Mouse (Mus musculus): ENCODE data around the gene Snd1. TPM values are rescaled to one million over a fixed set of nuclear protein-coding genes. Genes with fewer than 3 reads are reported as not detected.
A peak's percentile ranks its signal among the peaks of the same experiment; 100 is the strongest.

Snd1 gene
- polyA plus RNA-seq, 1 experiment from 2014 or later: 69.2 TPM

DNA sequence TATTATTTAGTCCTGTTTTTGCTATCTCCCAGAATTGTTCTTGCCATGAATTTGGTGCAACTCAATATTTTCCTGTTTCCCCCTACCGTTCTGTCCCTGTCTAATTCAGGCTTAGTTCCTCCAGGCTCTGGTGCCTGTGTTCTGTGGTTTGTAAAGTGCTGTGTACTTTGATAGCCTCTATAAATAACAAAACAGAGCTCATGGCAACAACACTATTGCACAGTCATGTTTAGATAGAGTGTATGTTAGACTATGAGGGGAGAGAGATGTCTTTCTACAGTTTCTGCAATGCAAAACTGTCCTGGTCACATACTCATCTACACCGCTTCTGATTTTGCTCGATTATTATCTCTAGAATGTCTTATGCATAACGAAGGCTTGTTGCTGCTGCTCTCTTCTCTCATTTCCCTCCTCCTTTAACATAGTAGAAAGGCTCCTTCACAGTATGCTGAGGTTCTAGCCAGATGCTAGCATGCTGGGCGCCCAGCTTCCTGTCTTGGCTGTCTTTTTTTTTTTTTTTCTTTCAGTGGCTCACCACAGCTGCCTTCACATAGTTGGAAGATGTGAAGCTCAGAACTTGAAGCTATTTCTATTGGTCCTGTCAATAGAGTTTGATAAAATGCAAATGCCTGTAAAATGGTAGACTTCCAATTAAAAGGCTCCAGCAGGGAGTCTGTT is 113.7 kb downstream of the Snd1 start:
- peak; percentile 80 for DNase-seq (ENCODE audit: low spot score)

DNA sequence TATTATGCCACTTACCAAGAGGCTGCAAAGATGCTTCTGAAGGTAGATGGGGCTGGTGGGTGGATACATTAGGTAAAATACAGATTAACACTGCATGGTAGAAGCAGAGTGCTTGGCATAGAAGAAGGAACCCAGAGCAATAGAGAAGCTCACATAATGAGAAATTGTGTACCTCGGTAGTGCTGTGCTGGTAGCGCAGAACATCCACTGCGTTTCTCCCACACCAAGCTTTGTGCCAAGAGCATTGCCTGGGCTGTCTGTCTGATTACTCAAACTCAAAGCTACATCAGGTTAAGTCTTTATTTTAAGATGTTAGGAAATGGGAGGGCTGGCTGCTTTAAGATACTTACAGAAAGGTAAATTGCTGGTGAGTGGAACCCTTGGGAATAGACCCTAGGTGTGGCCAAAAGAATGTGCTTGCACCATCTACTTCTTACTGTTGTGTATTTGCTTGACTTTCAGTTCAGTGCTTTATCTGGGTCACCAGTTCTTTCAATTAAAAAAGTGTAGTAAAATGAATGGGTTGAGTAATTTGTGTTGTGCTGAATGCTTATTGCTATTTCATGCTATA is 117.5 kb downstream of the Snd1 start:
- DNase-seq (ENCODE audit: low spot score): no peak

DNA sequence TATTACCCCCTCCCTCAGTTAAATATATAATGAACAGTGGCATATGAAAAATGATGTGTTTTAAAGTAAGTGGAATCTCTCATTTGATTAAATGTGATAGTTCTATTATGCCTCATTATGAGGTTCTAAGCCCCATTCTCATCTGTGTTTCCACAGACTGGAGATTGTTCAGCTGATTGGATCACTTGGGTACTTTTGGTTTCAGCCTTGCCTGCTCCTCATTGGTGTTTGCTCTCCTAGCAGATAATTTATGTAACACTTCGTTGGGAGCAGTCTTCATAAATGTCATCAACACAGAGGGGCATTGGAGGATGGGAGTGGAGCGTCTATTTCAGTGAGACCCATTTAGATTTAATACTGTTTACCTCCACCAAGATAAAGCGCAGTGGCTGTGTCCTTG is 118.8 kb downstream of the Snd1 start:
- DNase-seq (ENCODE audit: low spot score): no peak

DNA sequence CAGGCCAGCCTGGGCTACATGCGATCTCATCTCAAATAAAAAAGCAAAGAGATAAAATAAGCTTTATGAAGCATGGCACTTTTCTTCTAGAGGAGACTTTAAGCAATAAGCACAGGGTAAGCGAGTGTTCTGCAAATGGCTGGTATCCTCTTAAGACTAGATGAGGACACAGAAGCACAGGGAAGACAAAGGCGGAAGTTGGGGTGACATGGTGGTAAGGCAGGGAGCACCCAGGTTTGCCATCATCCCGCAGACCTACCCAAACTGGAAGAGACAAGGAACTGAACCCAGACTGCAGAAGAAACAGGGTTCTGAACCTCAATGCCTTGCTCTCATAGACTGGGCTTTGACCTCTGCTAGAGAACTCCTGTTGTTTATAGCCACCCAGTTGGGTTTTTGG is 119.8 kb downstream of the Snd1 start:
- DNase-seq (ENCODE audit: low spot score): no peak

DNA sequence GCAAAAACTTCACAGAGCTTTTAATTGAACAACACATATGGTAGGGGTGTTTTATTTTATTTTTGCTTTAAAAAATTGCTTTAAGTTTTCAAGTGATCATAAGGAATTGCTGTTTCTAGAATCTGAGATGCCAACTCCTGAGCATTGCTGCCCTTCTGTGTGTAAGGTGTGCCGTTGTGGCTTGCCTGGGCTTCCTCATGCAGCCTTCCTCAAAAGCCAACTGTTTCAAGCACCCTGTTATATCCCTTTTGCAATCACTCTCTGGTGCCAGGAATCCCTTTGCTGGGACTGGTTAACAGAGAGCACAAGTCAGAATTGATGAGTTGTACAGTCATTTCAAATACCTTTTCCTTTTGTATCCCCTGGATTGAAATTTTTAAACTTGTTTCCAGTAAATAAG is 120.3 kb downstream of the Snd1 start:
- DNase-seq (ENCODE audit: low spot score): no peak

DNA sequence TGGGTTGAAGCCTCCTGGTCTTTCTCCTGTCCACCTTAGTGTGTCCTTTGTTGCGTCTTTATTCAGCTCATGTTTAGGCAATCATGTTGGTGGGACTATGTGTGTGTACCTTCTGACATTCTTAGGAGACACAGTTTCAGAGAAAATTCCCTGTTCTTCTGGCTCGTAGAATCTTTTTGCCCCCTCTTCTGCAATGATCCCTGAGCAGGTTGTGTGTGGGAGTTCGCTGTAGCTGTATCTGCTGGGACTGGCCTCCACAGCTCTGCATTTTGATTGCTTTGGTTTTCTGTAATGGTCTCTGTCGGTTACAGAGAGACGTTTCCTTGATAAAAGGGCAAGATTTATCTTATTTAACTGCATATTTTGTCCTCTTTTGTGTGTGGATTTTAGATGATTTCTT is 122.3 kb downstream of the Snd1 start:
- no peak for DNase-seq (ENCODE audit: low spot score)

DNA sequence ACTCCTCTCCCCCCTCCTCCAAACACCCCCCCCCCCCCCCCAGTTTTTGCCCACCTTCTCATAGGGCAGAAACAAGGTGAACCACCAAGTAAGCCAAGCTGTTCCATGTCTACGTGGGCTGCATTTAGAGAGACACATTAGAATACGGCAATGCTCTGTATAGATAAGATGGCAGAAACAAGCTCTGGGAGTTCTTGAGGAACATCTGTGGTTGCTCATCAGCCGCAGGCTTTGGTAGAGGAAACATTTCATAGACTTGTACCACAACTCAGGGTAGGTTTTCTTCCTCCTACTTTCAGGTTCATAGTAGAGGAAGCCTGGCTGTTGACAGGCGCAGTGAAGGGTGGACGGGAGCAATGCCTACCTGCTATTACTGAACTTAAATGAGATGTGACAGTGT is 124.2 kb downstream of the Snd1 start:
- DNase-seq (ENCODE audit: low spot score): peak; percentile 37

DNA sequence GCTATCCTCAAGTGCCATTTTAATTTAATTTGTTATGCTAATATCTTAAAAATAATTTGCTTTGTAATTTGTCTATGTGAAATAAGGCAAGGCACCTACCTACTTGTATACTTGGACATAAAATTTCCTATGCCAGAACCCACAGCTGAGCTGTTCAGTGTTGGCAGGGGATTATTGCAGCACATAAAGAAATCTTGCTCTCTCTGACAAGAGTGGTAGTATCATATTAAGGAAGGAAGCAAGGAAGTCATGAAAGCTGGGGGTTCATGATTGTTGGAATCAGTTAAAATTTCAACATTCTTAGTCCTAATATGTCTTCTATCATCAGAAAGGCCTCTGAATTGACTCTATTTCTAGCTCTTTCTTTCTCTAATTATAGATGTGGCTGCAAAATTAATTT is 125.5 kb downstream of the Snd1 start:
- DNase-seq (ENCODE audit: low spot score): no peak

DNA sequence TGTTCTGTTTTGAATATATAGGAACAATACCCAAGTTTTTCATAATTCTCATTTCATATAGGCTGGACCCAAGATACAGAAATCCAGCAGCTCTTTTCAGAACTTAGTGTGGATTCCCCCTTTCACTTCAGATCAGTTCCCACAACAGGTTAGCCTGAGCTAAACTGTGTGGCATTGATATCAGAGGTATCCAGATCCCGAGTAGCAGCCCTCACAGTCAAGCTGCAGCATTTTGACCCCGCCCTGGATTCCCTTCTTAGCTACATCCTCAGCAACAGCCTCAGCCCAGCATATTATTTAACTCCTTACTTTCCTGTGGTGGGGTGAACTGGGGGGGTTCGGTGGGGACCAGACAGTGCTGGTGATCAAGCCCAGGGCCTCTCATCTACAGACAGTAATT is 128.5 kb downstream of the Snd1 start:
- DNase-seq (ENCODE audit: low spot score): no peak

DNA sequence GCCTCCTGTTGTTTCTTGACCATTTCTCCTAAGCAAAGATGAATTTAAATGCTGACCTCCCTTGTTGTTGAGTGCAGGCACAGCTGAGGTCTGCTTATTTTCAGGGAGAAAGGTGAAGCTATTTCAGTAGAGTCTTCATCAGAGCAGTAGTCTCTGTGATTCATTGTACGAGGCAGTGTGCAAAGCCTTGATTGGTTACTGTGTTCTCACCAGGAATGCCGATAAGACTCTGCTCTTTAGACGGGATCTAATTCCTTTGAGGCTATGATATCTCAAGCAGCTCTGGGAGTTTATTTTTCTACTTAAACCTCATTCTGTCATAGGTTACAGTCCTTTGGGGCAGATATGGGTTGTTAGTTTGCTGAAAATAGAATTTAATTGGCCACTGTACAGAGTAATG is 128.9 kb downstream of the Snd1 start:
- no peak for DNase-seq (ENCODE audit: low spot score)

DNA sequence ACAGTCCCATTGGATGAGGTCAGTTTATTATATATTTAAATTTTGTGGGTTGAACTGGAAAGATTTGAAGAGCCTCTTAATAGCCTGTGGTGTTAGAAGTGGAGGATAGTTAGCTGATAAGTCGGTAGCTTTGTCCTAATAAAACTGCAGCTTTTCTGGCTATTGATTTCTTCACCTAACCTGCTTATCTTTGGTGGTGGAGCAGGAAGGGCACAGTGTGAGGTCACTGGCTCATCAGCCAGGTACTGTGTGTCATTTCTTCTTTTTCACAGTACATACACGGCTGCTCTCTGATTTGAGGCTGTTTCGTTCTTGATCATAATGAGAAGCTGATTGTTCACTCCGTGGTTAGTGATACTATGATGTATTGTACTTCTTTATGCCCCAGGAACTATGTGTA is 134.4 kb downstream of the Snd1 start:
- no peak for DNase-seq (ENCODE audit: low spot score)

DNA sequence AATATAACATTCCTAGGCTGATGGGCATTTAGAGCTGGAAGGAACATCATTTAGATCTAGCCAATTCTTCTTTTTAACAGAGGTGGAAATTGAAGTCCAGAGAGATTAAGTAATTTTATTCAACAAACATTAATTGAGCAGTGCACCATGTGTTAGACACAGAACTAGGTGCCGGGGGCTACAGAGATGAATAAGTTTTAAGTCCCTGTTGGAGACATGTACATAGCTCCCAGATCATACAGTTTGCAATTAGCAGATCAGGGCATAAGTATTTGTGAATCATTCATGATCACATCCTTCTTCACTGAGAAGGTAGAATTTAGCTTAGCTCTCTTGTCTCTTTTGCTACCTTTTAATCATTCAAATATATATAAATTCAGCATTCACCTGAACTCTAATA is 135.2 kb downstream of the Snd1 start:
- no peak for DNase-seq (ENCODE audit: low spot score)

DNA sequence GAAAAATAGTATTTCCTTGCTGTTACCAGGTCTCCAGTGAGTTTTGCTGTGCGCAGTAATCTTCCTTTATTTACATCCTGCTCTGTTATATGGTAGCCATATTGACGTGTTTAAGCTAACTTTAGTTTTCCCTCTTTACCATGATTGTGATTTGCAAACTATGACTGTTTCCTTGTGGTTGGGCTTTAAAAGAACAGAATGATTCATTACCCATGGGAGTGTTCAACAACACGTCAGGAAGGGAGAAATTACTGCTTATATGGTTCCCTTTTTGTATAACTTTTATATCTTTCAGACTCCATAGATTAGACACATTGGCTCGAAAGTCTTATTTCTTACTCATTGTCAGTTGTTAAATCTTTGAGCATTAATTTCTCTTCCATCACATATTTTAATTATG is 138.5 kb downstream of the Snd1 start:
- DNase-seq (ENCODE audit: low spot score): no peak

DNA sequence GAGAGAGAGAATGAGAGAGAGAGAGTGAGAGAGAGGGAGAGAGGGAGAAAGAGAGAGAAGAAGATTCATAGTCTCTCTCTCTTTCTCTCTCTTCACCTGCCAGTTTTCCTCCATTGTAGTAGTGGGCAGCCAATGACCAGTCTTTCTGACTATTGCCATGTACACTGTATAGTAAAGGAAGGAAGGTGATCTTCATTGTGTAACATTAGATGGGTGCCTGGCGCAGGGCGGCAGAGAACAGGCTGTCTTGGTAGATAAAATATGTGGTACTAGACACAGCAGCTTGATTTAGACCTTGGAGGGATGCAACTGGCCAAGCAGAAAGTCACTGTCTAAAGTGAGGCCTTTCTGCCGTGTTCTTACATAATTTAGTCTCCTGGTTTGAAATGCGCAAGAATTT is 139.9 kb downstream of the Snd1 start:
- DNase-seq (ENCODE audit: low spot score): no peak

DNA sequence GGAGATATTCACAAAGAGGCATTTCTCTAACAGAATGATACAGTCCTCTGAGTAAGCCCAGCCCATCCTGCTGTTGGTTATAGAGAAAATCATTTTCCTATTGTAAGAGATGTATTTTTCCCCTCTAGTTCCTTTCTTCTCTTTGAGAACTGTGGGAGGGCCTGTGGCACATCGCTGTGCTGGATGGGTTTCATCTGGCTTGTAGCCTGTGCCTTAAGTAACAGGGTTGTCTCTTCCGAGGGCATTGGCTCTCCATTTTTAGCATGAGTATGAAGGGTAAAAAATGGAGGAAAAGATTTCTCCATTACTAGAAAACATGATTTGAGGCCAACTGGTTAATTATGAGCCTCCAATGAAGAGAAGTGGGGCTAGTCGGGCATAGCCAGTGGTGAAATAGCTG is 140.5 kb downstream of the Snd1 start:
- no peak for DNase-seq (ENCODE audit: low spot score)

DNA sequence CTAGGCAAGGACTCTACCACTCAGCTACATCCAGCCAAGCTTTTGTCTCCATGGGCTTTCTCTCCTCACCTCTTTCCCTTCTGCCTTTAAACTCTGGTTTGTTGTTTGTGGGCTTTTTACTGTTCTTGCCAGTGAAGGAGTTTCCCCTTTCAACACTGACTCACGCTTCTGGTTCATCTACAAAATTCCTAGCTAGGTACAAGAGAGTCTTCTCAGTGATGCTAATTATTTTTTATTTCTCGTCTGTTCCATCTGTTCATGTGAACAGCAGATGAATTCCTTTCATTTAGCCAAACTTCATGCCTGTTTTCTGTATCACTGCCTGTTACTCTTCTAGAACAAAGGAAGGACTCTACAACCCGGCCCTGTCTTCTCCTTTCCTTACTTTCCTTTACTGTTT is 141.0 kb downstream of the Snd1 start:
- DNase-seq (ENCODE audit: low spot score): no peak

DNA sequence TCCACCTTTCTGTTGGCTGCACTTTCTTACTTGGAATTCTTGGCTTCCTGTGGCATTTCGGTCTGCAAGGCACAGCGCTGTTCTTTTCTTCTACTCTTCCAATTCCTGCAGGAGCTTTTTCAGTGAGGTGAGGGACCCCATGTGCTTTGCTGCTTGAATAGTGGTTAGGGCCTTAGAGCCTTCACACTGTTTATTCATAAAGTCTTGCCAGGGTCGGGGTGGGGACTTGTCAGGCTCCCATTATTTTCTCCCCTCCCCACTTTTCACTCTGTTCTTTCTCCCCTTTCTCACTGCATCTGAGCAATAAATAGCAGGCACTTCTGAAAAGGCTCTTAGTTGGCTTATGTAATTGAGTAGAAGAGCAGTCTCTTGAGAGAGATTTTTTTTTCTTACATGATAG is 143.4 kb downstream of the Snd1 start:
- DNase-seq (ENCODE audit: low spot score): no peak

DNA sequence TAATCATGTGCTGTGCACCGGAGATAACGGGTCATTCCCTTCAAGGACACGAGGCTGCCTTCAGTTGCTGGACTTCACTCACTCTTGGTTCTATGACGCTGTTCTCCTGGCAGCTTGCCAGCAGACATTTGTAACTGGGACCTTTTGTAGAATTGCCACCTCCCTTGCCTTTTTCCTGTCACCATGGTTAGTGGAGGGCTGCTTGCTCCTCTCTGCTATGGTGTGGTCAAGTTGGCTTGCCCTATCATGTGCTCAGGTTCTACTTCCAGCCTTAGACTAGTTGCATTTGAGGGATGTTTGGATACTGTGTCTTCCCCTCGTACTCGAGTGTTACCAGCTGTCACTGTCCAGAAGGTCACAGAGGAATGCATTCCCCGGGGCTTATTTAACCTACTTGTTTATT is 143.8 kb downstream of the Snd1 start:
- DNase-seq (ENCODE audit: low spot score): no peak

DNA sequence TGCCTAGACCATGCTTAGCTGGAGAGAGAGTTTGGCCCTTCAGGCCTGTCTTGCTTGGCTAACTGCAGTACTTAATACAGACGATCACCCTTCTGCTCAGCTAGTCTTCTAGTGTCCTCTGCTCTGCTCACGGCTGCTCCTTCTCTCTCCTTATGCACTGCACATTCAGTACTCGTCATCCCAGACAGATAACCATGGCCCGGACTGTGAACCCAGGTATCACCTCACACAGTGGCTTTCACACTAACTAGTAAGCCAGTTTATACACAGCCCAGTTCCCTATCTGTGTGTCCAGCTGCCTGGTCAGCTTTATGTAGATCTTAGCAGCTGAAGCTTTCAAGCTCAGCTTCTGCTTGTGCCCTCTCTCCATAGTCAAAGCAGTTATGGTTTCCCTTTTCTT is 146.5 kb downstream of the Snd1 start:
- no peak for DNase-seq (ENCODE audit: low spot score)

DNA sequence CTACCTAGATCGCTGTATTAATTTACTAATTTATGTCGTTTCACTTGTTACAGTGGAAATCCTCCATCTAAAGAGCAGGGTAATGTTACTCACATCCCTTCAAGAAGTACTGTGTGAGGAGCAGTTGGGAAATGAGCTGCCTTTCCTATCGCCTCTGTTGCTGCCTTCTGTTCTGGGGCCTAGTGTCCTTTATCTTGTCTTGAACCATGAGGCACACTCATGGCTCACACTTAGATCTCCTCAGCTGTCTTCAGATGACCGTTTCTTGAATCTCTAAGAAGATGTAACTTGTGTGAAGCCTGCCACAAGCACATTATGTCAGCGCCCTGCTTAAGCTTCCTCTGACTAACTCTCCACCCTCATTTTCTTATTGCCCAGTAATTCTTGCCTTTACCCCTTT is 147.0 kb downstream of the Snd1 start:
- DNase-seq (ENCODE audit: low spot score): no peak

DNA sequence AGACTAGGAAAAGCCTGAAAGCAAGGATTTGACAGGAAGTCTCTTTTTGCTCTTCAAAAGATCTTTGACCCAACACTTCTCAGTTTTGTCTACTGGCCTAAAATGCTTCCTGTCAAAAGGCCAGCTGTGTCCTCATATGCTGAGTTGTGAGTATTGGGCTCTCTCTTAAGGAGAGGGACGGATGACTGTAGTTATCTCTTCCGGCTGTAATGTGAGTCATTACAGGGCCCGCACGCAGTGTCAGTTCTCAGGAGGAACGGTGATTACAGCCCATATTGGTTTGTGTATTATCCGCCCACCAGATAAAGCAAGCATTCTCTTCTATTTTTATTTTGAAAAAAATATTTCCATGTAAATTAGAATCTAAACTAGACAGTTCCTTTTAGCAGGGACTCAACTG is 147.6 kb downstream of the Snd1 start:
- no peak for DNase-seq (ENCODE audit: low spot score)

DNA sequence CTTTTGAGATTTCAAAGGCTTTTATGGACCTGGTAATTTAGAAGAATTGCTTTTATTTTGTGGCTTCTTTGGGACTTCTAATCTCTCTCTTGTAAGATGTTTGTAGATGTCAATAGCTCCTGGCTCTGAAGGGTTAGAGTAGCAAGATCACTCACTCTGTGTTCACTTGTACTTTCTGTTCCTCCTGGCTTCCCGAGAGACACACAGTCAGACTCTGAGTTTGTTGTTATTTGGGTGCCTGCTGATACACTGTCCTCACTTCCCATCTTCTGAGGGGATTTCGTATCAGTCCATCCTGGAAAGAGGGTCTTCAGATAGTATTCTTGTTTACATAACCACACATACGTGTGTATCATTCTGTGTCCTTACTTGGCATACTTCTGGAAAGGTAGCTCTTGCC is 148.0 kb downstream of the Snd1 start:
- DNase-seq (ENCODE audit: low spot score): no peak

DNA sequence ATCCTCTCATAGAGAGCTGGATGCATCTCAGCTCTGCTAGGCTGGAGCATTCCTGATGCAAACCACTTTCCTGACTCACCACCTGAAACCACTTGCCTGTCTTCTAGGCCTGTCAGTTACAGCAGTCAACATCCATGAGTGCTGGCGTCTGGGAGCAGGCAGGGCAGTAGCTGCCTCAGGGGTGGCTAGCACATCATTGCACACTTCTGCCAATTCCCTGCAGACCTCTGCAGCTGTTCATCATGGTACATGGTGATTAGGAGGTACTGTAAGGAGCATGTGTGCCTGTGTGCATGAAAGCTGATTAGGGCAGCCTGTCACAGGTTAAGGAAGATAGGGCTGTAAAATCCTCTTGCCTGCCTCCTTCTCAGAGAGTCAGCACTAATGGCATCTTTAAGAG is 153.5 kb downstream of the Snd1 start:
- no peak for DNase-seq (ENCODE audit: low spot score)

DNA sequence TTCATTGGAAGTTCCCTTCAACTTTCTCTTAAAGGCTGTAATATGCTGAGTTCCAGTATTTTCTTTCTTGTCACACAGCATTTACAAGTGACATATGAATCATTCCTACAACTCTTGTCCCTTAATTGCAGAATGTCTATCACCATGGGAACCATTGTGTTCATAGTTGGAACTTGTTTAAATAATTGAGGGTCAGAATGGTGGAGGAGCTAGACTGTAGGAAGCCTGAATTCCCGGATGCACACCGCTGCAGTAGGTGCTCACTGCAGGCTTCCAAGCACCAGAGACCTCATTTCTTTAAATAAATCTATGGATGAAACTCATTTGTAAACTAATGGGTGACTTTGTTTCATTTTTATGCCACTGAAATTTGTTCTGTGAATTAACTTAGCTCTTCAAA is 154.9 kb downstream of the Snd1 start:
- no peak for DNase-seq (ENCODE audit: low spot score)
